Mouse (Mus musculus) CH12.LX (cell line): ENCODE measurements around the gene D230025D16Rik. TPM values are rescaled to one million over a fixed set of nuclear protein-coding genes. Genes with fewer than 3 reads are reported as not detected.

ENCODE experiments used
- DNase-seq: peaks from one replicate; pipeline ENCODE4 v3.0.0-alpha.2; 2013; ENCODE audit errors: extremely low read depth
- H3K27ac ChIP-seq: 2 replicates; pipeline ENCODE4 v1.5.1; 2012; ENCODE audit warnings: low read depth, mild to moderate bottlenecking, control low read depth, moderate library complexity; ENCODE audit not compliant: insufficient read depth
- H3K27me3 ChIP-seq: replicated peaks from 2 replicates; pipeline ENCODE3; 2012; ENCODE audit warnings: inconsistent platforms
- H3K36me3 ChIP-seq, 2 experiments: replicated peaks in 1 of 2; 2 replicates each; pipeline versions ENCODE3 to v1.6.1; 2012; ENCODE audit warnings: inconsistent platforms in 1 of 2, low read length in 1 of 2, mild to moderate bottlenecking in 1 of 2, mixed read lengths in 1 of 2, moderate library complexity in 1 of 2; ENCODE audit not compliant: control insufficient read depth in 1 of 2, insufficient read depth in 1 of 2
- H3K4me1 ChIP-seq, 2 experiments: 2 replicates each; pipeline ENCODE4 v1.6.1; 2012; ENCODE audit warnings: inconsistent platforms in 1 of 2, moderate library complexity in 1 of 2; ENCODE audit not compliant: insufficient read depth in 2 of 2, control insufficient read depth in 1 of 2
- H3K4me2 ChIP-seq: 2 replicates; pipeline ENCODE4 v1.6.1; 2012; ENCODE audit warnings: low read depth, mild to moderate bottlenecking, control low read depth; ENCODE audit not compliant: poor library complexity, insufficient read depth, severe bottlenecking
- H3K4me3 ChIP-seq, 3 experiments: fragments of 150-350 bp in 1 of 3; sonication (generic) in 1 of 3; replicated peaks in 1 of 3; 2 replicates each; pipeline versions ENCODE3 to v1.5.1; 2011 to 2012; ENCODE audit warnings: low read depth in 2 of 3, low read length in 2 of 3, mild to moderate bottlenecking in 2 of 3, moderate library complexity in 2 of 3, control low read depth in 1 of 3, improper control_type of control experiment in 1 of 3, inconsistent platforms in 1 of 3, mixed read lengths in 1 of 3; ENCODE audit not compliant: poor library complexity in 1 of 3
- H3K79me2 ChIP-seq: replicated peaks from 2 replicates; pipeline ENCODE4 v1.6.1; 2012; ENCODE audit warnings: mild to moderate bottlenecking, moderate library complexity; ENCODE audit not compliant: control insufficient read depth, poor library complexity, insufficient read depth, severe bottlenecking; ENCODE audit errors: extremely low read depth
- H3K9ac ChIP-seq: 2 replicates; pipeline ENCODE4 v1.6.1; 2012; ENCODE audit warnings: low read depth, mild to moderate bottlenecking, control low read depth, moderate library complexity; ENCODE audit not compliant: insufficient read depth
- H3K9me3 ChIP-seq: replicated peaks from 2 replicates; pipeline ENCODE3; 2012; ENCODE audit warnings: low read length, inconsistent platforms, mixed read lengths
- CHD1 ChIP-seq: IDR thresholded peaks from 2 replicates; pipeline ENCODE4 v1.6.1; 2012; ENCODE audit warnings: low read depth, low read length, improper control_type of control experiment, inconsistent platforms
- CTCF ChIP-seq, 2 experiments: IDR thresholded peaks in 1 of 2; conservative IDR thresholded peaks in 1 of 2; 2 replicates each; pipeline ENCODE4 v1.5.1; 2011 to 2012; ENCODE audit warnings: low read depth in 2 of 2, low read length in 2 of 2, improper control_type of control experiment in 1 of 2, inconsistent platforms in 1 of 2, mild to moderate bottlenecking in 1 of 2, moderate library complexity in 1 of 2
- E2F4 ChIP-seq: IDR thresholded peaks from 2 replicates; pipeline ENCODE4 v1.6.1; 2011; ENCODE audit warnings: low read depth, low read length, improper control_type of control experiment; ENCODE audit not compliant: insufficient replicate concordance
- ELF1 ChIP-seq: IDR thresholded peaks from 2 replicates; pipeline ENCODE4 v1.6.1; 2014; ENCODE audit warnings: low read depth, mild to moderate bottlenecking, inconsistent platforms, low read length, improper control_type of control experiment
- EP300 ChIP-seq: IDR thresholded peaks from 2 replicates; pipeline ENCODE4 v1.6.1; 2011; ENCODE audit warnings: low read length, improper control_type of control experiment
- ETS1 ChIP-seq: conservative IDR thresholded peaks from 2 replicates; pipeline ENCODE4 v1.6.1; 2012; ENCODE audit warnings: low read depth, mild to moderate bottlenecking, inconsistent platforms, low read length, improper control_type of control experiment, moderate library complexity
- GABPA ChIP-seq: IDR thresholded peaks from 2 replicates; pipeline ENCODE4 v1.6.1; 2012; ENCODE audit warnings: low read depth, low read length, improper control_type of control experiment, inconsistent platforms; ENCODE audit not compliant: insufficient replicate concordance
- HCFC1 ChIP-seq: IDR thresholded peaks from 2 replicates; pipeline ENCODE4 v1.6.1; 2012; ENCODE audit warnings: low read depth, mild to moderate bottlenecking, inconsistent platforms, low read length, improper control_type of control experiment
- IRF4 ChIP-seq: IDR thresholded peaks from 2 replicates; pipeline ENCODE4 v1.6.1; 2014; ENCODE audit warnings: low read depth, mild to moderate bottlenecking, inconsistent platforms, low read length, improper control_type of control experiment
- JUN ChIP-seq: IDR thresholded peaks from 2 replicates; pipeline ENCODE4 v1.6.1; 2011; ENCODE audit warnings: low read depth, mild to moderate bottlenecking, low read length, improper control_type of control experiment, moderate library complexity; ENCODE audit not compliant: insufficient read depth
- JUND ChIP-seq: conservative IDR thresholded peaks from 2 replicates; pipeline ENCODE4 v1.6.1; 2011; ENCODE audit warnings: low read depth, low read length, improper control_type of control experiment
- MAX ChIP-seq: IDR thresholded peaks from 2 replicates; pipeline ENCODE4 v1.6.1; 2011; ENCODE audit warnings: low read length, improper control_type of control experiment
- MAZ ChIP-seq: IDR thresholded peaks from 2 replicates; pipeline ENCODE4 v1.6.1; 2012; ENCODE audit warnings: low read depth, mild to moderate bottlenecking, inconsistent platforms, low read length, improper control_type of control experiment, moderate library complexity
- MEF2A ChIP-seq: IDR thresholded peaks from 2 replicates; pipeline ENCODE4 v1.6.1; 2014; ENCODE audit warnings: low read depth, mild to moderate bottlenecking, inconsistent platforms, low read length, improper control_type of control experiment, borderline replicate concordance
- MXI1 ChIP-seq: IDR thresholded peaks from 2 replicates; pipeline ENCODE4 v1.6.1; 2011; ENCODE audit warnings: mild to moderate bottlenecking, low read depth, low read length, improper control_type of control experiment
- MYC ChIP-seq: IDR thresholded peaks from 2 replicates; pipeline ENCODE4 v1.6.1; 2011; ENCODE audit warnings: low read depth, mild to moderate bottlenecking, improper control_type of control experiment, low read length
- NELFE ChIP-seq: IDR thresholded peaks from 2 replicates; pipeline ENCODE4 v1.6.1; 2011; ENCODE audit warnings: low read depth, low read length, improper control_type of control experiment
- NRF1 ChIP-seq: IDR thresholded peaks from 2 replicates; pipeline ENCODE4 v1.6.1; 2014; ENCODE audit warnings: low read depth, mild to moderate bottlenecking, inconsistent platforms, low read length, improper control_type of control experiment, moderate library complexity
- PAX5 ChIP-seq: IDR thresholded peaks from 2 replicates; pipeline ENCODE4 v1.6.1; 2012; ENCODE audit warnings: low read length, inconsistent platforms, mixed read lengths
- POLR2A ChIP-seq: IDR thresholded peaks from 2 replicates; pipeline ENCODE4 v1.6.1; 2011; ENCODE audit warnings: low read depth, mild to moderate bottlenecking, improper control_type of control experiment, low read length
- POLR2AphosphoS2 ChIP-seq: IDR thresholded peaks from 2 replicates; pipeline ENCODE4 v1.6.1; 2011; ENCODE audit warnings: low read depth, low read length, improper control_type of control experiment
- RAD21 ChIP-seq: IDR thresholded peaks from 2 replicates; pipeline ENCODE4 v1.6.1; 2011; ENCODE audit warnings: low read depth, mild to moderate bottlenecking, low read length, improper control_type of control experiment, moderate library complexity
- SMC3 ChIP-seq: IDR thresholded peaks from 2 replicates; pipeline ENCODE4 v1.6.1; 2011; ENCODE audit warnings: low read depth, low read length, improper control_type of control experiment
- TBP ChIP-seq: conservative IDR thresholded peaks from 2 replicates; pipeline ENCODE4 v1.6.1; 2011; ENCODE audit warnings: low read depth, low read length, improper control_type of control experiment
- UBTF ChIP-seq: IDR thresholded peaks from 2 replicates; pipeline ENCODE4 v1.6.1; 2012; ENCODE audit warnings: low read depth, mild to moderate bottlenecking, inconsistent platforms, low read length, improper control_type of control experiment, moderate library complexity
- USF1 ChIP-seq: IDR thresholded peaks from 2 replicates; pipeline ENCODE4 v1.6.1; 2014; ENCODE audit warnings: low read depth, mild to moderate bottlenecking, inconsistent platforms, low read length, improper control_type of control experiment
- USF2 ChIP-seq: conservative IDR thresholded peaks from 2 replicates; pipeline ENCODE4 v1.6.1; 2011; ENCODE audit warnings: low read depth, low read length, improper control_type of control experiment
- ZMIZ1 ChIP-seq: IDR thresholded peaks from 2 replicates; pipeline ENCODE4 v1.6.1; 2012; ENCODE audit warnings: low read depth, mild to moderate bottlenecking, inconsistent platforms, low read length, improper control_type of control experiment
- ZNF384 ChIP-seq: IDR thresholded peaks from 2 replicates; pipeline ENCODE4 v1.6.1; 2012; ENCODE audit warnings: low read depth, low read length, improper control_type of control experiment, inconsistent platforms
- dilution Hi-C: fragments of 300-500 bp; cut with MboI; formaldehyde crosslinking; loops from 2 replicates; pipeline ENCODE4 v1.14.3; 2020; ENCODE audit warnings: low sequenced_read_pairs; ENCODE audit not compliant: extremely low pct_unique_long_range_greater_than_20kb, extremely low pct_ligation_motif_present
- in situ Hi-C: fragments of 300-500 bp; cut with MboI; formaldehyde crosslinking; loops from 3 replicates; pipeline ENCODE4 v1.14.3; 2019; ENCODE audit warnings: low sequenced_read_pairs, low pct_ligation_motif_present, low pct_unique_long_range_greater_than_20kb, mixed read lengths
- polyA plus RNA-seq: library from polyadenylated mRNA; unstranded; fragments of >175 nt; gene quantifications from 2 replicates; pipeline ENCODE4 v1.2.1, GENCODE M21; 2012; ENCODE audit warnings: low read depth; ENCODE audit not compliant: insufficient read length
- total RNA-seq, 2 experiments: library from RNA; depleted of rRNA; stranded (reverse); fragments of 300-350 nt in 1 of 2; fragments of >200 nt in 1 of 2; gene quantifications; 2 replicates each; pipeline ENCODE4 v1.2.3; 2012 to 2014

Gene D230025D16Rik
- total and polyA plus RNA-seq, 3 experiments, result 10.7 to 21.5 (median 14.0) TPM

- Histone ChIP-seq H3K36me3 (peaks cover 45 to 86% of the 10 kb centered on the region in 2 experiments), H3K9ac (no peak overlapping the region), H3K4me3 (no peak overlapping the region), H3K4me1 (peaks cover 7 to 17% of the 10 kb centered on the region in 2 experiments), H3K27me3 (no peaks in the 10 kb centered on the region), H3K79me2 (no peaks in the 10 kb centered on the region), H3K4me2 (no peak overlapping the region), H3K27ac (no peak overlapping the region), H3K9me3 (no peaks in the 10 kb centered on the region)
- no peak for DNase-seq
- dilution Hi-C loops, result no loop called here
- TF ChIP-seq CHD1 (no peak), USF2 (no peak), POLR2A (no peak), RAD21 (no peak), JUN (no peak), ZNF384 (no peak), MEF2A (no peak), CTCF (conservative IDR thresholded peaks at IDR 0.05 in 1 of 2, IDR thresholded peaks at IDR 0.05 in 1 of 2; ENCODE audit: low read depth in 2 of 2, low read length in 2 of 2) (no peak), GABPA (no peak), PAX5 (no peak), ELF1 (no peak), JUND (no peak), POLR2AphosphoS2 (no peak), ETS1 (no peak), E2F4 (no peak), EP300 (no peak), HCFC1 (no peak), NELFE (no peak), USF1 (no peak)
- in situ Hi-C loops, result no loop called here
Measured at GRCm38 (mm10) chr8:105253766-105254151, 28.8 kb downstream of the D230025D16Rik start.

GRCm38 (mm10) chr8:105254152-105254965, 29.4 kb downstream of the D230025D16Rik start:
- Histone ChIP-seq H3K79me2 (no peaks in the 10 kb centered on the region), H3K9me3 (no peaks in the 10 kb centered on the region), H3K4me1 (peaks cover 8 to 23% of the 10 kb centered on the region in 2 experiments), H3K9ac (peak overlapping the region; percentile 22), H3K4me2 (peak overlapping the region; percentile 69), H3K27ac (peak overlapping the region; percentile 18), H3K4me3 (peak overlapping the region; percentile 41 to 86 (median 53)), H3K27me3 (no peaks in the 10 kb centered on the region), H3K36me3 (peaks cover 46 to 87% of the 10 kb centered on the region in 2 experiments)
- peak; percentile 65 for DNase-seq
- in situ Hi-C loops (no loop called here), dilution Hi-C loops (no loop called here)
- TF ChIP-seq MYC, result peak; percentile 10; the same call in 1 of the 2 replicates
- no peak for TF ChIP-seq PAX5
- TF ChIP-seq ZNF384, result no peak
- TF ChIP-seq UBTF, result no peak; the same call in 1 of the 2 replicates
- TF ChIP-seq MXI1, result peak; percentile 84
- peak; percentile 52 for TF ChIP-seq MAZ
- peak; percentile 73 for TF ChIP-seq SMC3
- TF ChIP-seq RAD21, result peak; percentile 37
- TF ChIP-seq NRF1, result peak; percentile 31; the same call in 1 of the 2 replicates
- TF ChIP-seq ETS1, result peak; percentile 30
- no peak; the same call in none of the 2 replicates for TF ChIP-seq HCFC1
- TF ChIP-seq JUN, result no peak
- TF ChIP-seq CTCF (conservative IDR thresholded peaks at IDR 0.05 in 1 of 2, IDR thresholded peaks at IDR 0.05 in 1 of 2; ENCODE audit: low read depth in 2 of 2, low read length in 2 of 2), result peak in 1 of 2 experiments; percentile 93; a peak in 2 of 4 replicates
- no peak for TF ChIP-seq USF1
- TF ChIP-seq TBP, result no peak
- peak; percentile 9; the same call in 1 of the 2 replicates for TF ChIP-seq IRF4
- no peak for TF ChIP-seq POLR2AphosphoS2
- TF ChIP-seq E2F4, result no peak
- no peak for TF ChIP-seq CHD1
- TF ChIP-seq ZMIZ1, result no peak
- peak; percentile 9 for TF ChIP-seq MAX
